Mouse (Mus musculus) MEL (cell line): Measurements from ENCODE around the gene I0C0044D17Rik. TPM values are rescaled to one million over a fixed set of nuclear protein-coding genes. Genes with fewer than 3 reads are reported as not detected.
"Not testable (repeated sequence)": the region's sequence is repeated elsewhere in the genome, so short reads cannot be mapped to it uniquely, and the experiment has no call there.

ENCODE experiments used
- DNase-seq: peaks from one replicate; pipeline ENCODE4 v3.0.0; 2011; ENCODE audit warnings: low read depth, low spot score
- H3K27ac ChIP-seq: 2 replicates; pipeline ENCODE4 v1.5.1; 2012; ENCODE audit warnings: low read depth, mild to moderate bottlenecking, control low read depth, low read length, moderate library complexity; ENCODE audit not compliant: control insufficient read depth
- H3K27me3 ChIP-seq, 2 experiments: fragments of 150-350 bp in 1 of 2; sonication (generic) in 1 of 2; 2 replicates each; pipeline ENCODE4 v1.6.1; 2012; ENCODE audit warnings: low read length in 2 of 2, mild to moderate bottlenecking in 2 of 2, improper control_type of control experiment in 1 of 2, moderate library complexity in 1 of 2; ENCODE audit not compliant: insufficient read depth in 2 of 2, control insufficient read depth in 1 of 2
- H3K36me3 ChIP-seq, 2 experiments: 2 replicates each; pipeline ENCODE4 v1.6.1; 2012 to 2014; ENCODE audit warnings: low read length in 2 of 2, improper control_type of control experiment in 1 of 2, inconsistent platforms in 1 of 2, mild to moderate bottlenecking in 1 of 2; ENCODE audit not compliant: insufficient read depth in 2 of 2, control insufficient read depth in 1 of 2
- H3K4me1 ChIP-seq, 2 experiments: fragments of 150-350 bp in 1 of 2; sonication (generic) in 1 of 2; 2 replicates each; pipeline ENCODE4 v1.6.1; 2012; ENCODE audit warnings: low read length in 2 of 2, improper control_type of control experiment in 1 of 2, mild to moderate bottlenecking in 1 of 2; ENCODE audit not compliant: insufficient read depth in 2 of 2, control insufficient read depth in 1 of 2
- H3K4me3 ChIP-seq, 2 experiments: fragments of 150-350 bp in 1 of 2; sonication (generic) in 1 of 2; 2 replicates each; pipeline ENCODE4 v1.5.1; 2012; ENCODE audit warnings: low read depth in 2 of 2, low read length in 2 of 2, mild to moderate bottlenecking in 2 of 2, moderate library complexity in 2 of 2, control low read depth in 1 of 2, improper control_type of control experiment in 1 of 2; ENCODE audit not compliant: control insufficient read depth in 1 of 2, insufficient read depth in 1 of 2
- H3K79me2 ChIP-seq: 2 replicates; pipeline ENCODE4 v1.6.1; 2012; ENCODE audit warnings: mild to moderate bottlenecking, low read length, moderate library complexity; ENCODE audit not compliant: control insufficient read depth, poor library complexity, insufficient read depth
- H3K9ac ChIP-seq: 2 replicates; pipeline ENCODE4 v1.6.1; 2012; ENCODE audit warnings: low read depth, mild to moderate bottlenecking, control low read depth, low read length, moderate library complexity; ENCODE audit not compliant: control insufficient read depth, poor library complexity, severe bottlenecking
- H3K9me3 ChIP-seq: fragments of 150-350 bp; sonication (generic); replicated peaks from 2 replicates; pipeline ENCODE4 v1.6.1; 2012; ENCODE audit warnings: mild to moderate bottlenecking, low read length, improper control_type of control experiment, moderate library complexity; ENCODE audit not compliant: insufficient read depth
- BHLHE40 ChIP-seq: IDR thresholded peaks from 2 replicates; pipeline ENCODE4 v1.6.1; 2012; ENCODE audit warnings: low read depth, mild to moderate bottlenecking, inconsistent platforms, low read length, improper control_type of control experiment, borderline replicate concordance
- E2F4 ChIP-seq: IDR thresholded peaks from 2 replicates; pipeline ENCODE4 v1.6.1; 2011; ENCODE audit warnings: low read depth, low read length, improper control_type of control experiment, borderline replicate concordance
- GATA1 ChIP-seq: IDR thresholded peaks from 2 replicates; pipeline ENCODE4 v1.6.1; 2011; ENCODE audit warnings: low read depth, low read length, improper control_type of control experiment
- JUND ChIP-seq: IDR thresholded peaks from 2 replicates; pipeline ENCODE4 v1.6.1; 2011; ENCODE audit warnings: low read depth, mild to moderate bottlenecking, improper control_type of control experiment, low read length
- MYC ChIP-seq: IDR thresholded peaks from 2 replicates; pipeline ENCODE4 v1.6.1; 2011; ENCODE audit warnings: low read depth, mild to moderate bottlenecking, low read length, improper control_type of control experiment, moderate library complexity
- NELFE ChIP-seq: IDR thresholded peaks from 2 replicates; pipeline ENCODE4 v1.6.1; 2011; ENCODE audit warnings: low read depth, low read length, improper control_type of control experiment
- POLR2AphosphoS5 ChIP-seq: IDR thresholded peaks from 2 replicates; pipeline ENCODE4 v1.6.1; 2012; ENCODE audit warnings: low read depth, borderline replicate concordance, mild to moderate bottlenecking, inconsistent platforms, low read length, moderate library complexity, mixed read lengths
- RAD21 ChIP-seq: IDR thresholded peaks from 2 replicates; pipeline ENCODE4 v1.6.1; 2011; ENCODE audit warnings: mild to moderate bottlenecking, low read depth, low read length, improper control_type of control experiment
- TAL1 ChIP-seq: IDR thresholded peaks from 2 replicates; pipeline ENCODE4 v1.6.1; 2012; ENCODE audit warnings: mild to moderate bottlenecking, inconsistent platforms, low read length, moderate library complexity, mixed read lengths
- TBP ChIP-seq: IDR thresholded peaks from 2 replicates; pipeline ENCODE4 v1.8.0; 2011; ENCODE audit warnings: low read depth, low read length, improper control_type of control experiment
- TCF12 ChIP-seq: IDR thresholded peaks from 2 replicates; pipeline ENCODE4 v1.6.1; 2014; ENCODE audit warnings: low read depth, mild to moderate bottlenecking, inconsistent platforms, low read length, improper control_type of control experiment, moderate library complexity
- UBTF ChIP-seq: IDR thresholded peaks from 2 replicates; pipeline ENCODE4 v1.6.1; 2012; ENCODE audit warnings: low read depth, mild to moderate bottlenecking, inconsistent platforms, low read length, improper control_type of control experiment, moderate library complexity, borderline replicate concordance; ENCODE audit not compliant: insufficient read depth
- USF2 ChIP-seq, 2 experiments: IDR thresholded peaks; 2 replicates each; pipeline ENCODE4 v1.6.1; 2011 to 2012; ENCODE audit warnings: improper control_type of control experiment in 2 of 2, low read length in 2 of 2, borderline replicate concordance in 1 of 2, inconsistent platforms in 1 of 2, low read depth in 1 of 2, mild to moderate bottlenecking in 1 of 2; ENCODE audit not compliant: insufficient read depth in 1 of 2
- ZC3H11A ChIP-seq: IDR thresholded peaks from 2 replicates; pipeline ENCODE4 v1.6.1; 2012; ENCODE audit warnings: low read depth, mild to moderate bottlenecking, inconsistent platforms, low read length, improper control_type of control experiment
- ZKSCAN1 ChIP-seq: IDR thresholded peaks from 2 replicates; pipeline ENCODE4 v1.6.1; 2012; ENCODE audit warnings: low read depth, mild to moderate bottlenecking, inconsistent platforms, low read length, improper control_type of control experiment, moderate library complexity
- ZMIZ1 ChIP-seq: IDR thresholded peaks from 2 replicates; pipeline ENCODE4 v1.6.1; 2012; ENCODE audit warnings: low read depth, mild to moderate bottlenecking, inconsistent platforms, low read length, improper control_type of control experiment, moderate library complexity
- ZNF384 ChIP-seq: IDR thresholded peaks from 2 replicates; pipeline ENCODE4 v1.6.1; 2012; ENCODE audit warnings: low read depth, mild to moderate bottlenecking, inconsistent platforms, low read length, improper control_type of control experiment
- polyA plus RNA-seq, 2 experiments: library from polyadenylated mRNA; stranded (reverse) in 1 of 2; unstranded in 1 of 2; fragments of >175 nt in 1 of 2; fragments of >200 nt in 1 of 2; gene quantifications; 2 replicates each; pipeline versions ENCODE4 v1.2.1 to v1.2.4; 2012; ENCODE audit warnings: low replicate concordance in 2 of 2, low read depth in 1 of 2; ENCODE audit not compliant: insufficient read length in 2 of 2, insufficient read depth in 1 of 2, missing spikeins in 1 of 2
- total RNA-seq: library from RNA; depleted of rRNA; stranded (reverse); fragments of 300-350 nt; gene quantifications from 2 replicates; pipeline ENCODE4 v1.2.3, GENCODE M21; 2012; rRNA removed

Gene I0C0044D17Rik
- total RNA-seq (not detected in 2 replicates), polyA plus RNA-seq (not detected)

GRCm38 (mm10) chr4:98823740-98824139 is at the start of gene I0C0044D17Rik:
I0C0044D17Rik (minus strand) TSS chr4:98823840.
- H3K4me1 ChIP-seq, H3K79me2 ChIP-seq, H3K9ac ChIP-seq, H3K36me3 ChIP-seq, DNase-seq, H3K27me3 ChIP-seq, H3K4me3 ChIP-seq, H3K27ac ChIP-seq, H3K9me3 ChIP-seq: not testable (repeated sequence)

- Histone ChIP-seq H3K36me3 (no peaks in the 10 kb centered on the region), H3K9me3 (no peaks in the 10 kb centered on the region), H3K27me3 (no peaks in the 10 kb centered on the region), H3K27ac (no peak overlapping the region), H3K9ac (no peak overlapping the region), H3K4me1 (no peaks in the 10 kb centered on the region), H3K79me2 (no peaks in the 10 kb centered on the region), H3K4me3 (no peak overlapping the region)
- no peak for TF ChIP-seq TCF12
- TF ChIP-seq USF2 (IDR thresholded peaks at IDR 0.05; ENCODE audit: borderline replicate concordance in 1 of 2, insufficient read depth in 1 of 2, low read depth in 1 of 2, low read length in 2 of 2), result no peak
- no peak for TF ChIP-seq TAL1
- no peak for TF ChIP-seq ZC3H11A
- TF ChIP-seq POLR2AphosphoS5, result no peak
- no peak for TF ChIP-seq MYC
- no peak for TF ChIP-seq ZKSCAN1
- no peak for TF ChIP-seq GATA1
- no peak for TF ChIP-seq UBTF
- TF ChIP-seq TBP, result no peak
- TF ChIP-seq E2F4, result no peak
- TF ChIP-seq JUND, result no peak
- no peak for TF ChIP-seq BHLHE40
- TF ChIP-seq RAD21, result no peak
- no peak for TF ChIP-seq NELFE
- TF ChIP-seq ZMIZ1, result no peak
- no peak for TF ChIP-seq ZNF384
- DNase-seq, result no peak
These were observed 42.0 kb upstream of the I0C0044D17Rik start for GRCm38 (mm10) chr4:98865386-98866237.
